Mouse (Mus musculus) mature B cell (primary cell): Measurements from ENCODE around the gene Ccr1.

Experiments
- in situ Hi-C: fragments of 300-500 bp; cut with MboI; formaldehyde crosslinking; loops from 2 replicates; pipeline ENCODE4 v1.14.3; 2019

The Ccr1 gene

DNA sequence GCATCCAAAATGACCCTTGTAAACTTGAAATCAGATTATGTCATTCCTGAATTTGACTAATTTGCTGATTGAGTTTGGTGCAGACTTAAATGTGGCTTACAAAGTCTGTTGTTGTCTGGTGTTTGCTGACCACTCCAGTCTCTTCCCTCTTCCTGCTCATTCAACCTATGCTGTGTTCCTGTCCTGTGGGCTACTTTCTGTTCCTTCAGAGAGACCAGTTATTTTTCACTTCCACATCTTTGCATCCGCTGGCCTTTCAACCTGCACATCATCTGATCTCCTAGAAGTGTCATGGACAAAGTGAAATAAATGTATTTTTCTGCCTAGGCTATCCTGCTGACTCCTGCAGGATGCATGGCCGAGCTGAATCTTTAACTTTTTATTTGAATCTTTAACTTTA is 14.9 kb downstream of the Ccr1 start:
- in situ Hi-C loops = no loop called here

DNA sequence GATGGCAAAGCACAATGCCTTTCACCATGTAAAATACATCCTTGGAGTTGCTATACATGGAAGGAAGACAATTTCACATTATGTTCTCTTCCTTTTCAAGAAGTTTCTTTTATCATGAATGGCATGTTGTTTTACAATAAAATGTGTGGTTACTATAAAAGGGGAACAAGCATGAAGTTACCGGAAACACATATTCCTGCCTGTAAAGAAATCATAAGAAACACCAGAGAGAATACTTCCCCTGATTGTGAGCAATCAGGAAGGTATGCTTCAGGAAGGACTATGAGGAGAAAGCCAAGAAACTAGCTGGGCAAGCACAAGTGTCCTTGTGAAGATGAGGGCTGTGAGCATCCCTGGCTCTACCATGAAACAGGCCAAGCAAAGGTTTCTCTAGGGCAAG is 17.3 kb downstream of the Ccr1 start:
- in situ Hi-C loops = no loop called here

DNA sequence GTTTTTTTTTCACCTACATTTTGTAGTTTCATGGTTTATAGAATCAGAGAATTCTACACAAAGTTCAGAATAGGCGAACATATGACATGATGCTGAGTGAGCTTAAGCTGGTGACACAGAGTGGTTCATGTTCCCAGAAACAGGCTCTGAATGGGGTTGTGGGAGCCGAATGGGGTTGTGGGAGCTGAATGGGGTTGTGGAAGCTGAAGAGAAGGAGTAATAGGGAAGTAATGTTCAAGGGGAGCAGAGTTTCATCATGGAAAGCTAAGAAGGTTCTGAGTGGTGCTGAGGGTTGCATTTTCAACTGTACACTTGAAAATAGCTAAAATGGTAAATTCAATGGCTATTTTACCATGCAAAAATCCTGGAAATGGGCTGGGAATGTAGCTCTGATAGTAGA is 19.1 kb downstream of the Ccr1 start:
- in situ Hi-C loops = no loop called here

DNA sequence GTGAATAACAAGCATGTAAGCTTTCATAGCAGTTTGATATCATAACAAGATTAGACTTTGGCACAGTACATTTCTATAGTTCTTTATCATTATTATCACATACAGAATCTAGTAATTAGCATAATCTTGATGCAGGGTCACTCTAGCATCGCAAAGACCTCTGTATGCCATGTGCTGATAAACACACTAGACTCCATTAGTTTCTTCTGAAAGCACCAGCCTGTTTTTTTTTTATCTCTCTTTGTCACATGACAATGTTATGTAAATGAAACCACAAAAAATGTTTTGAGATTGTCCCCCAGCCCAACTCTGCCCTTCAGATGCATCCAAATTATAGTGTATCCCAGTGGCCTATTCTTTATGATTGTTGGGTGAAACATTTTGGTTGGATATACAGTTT is 20.7 kb downstream of the Ccr1 start:
- in situ Hi-C loops = no loop called here

DNA sequence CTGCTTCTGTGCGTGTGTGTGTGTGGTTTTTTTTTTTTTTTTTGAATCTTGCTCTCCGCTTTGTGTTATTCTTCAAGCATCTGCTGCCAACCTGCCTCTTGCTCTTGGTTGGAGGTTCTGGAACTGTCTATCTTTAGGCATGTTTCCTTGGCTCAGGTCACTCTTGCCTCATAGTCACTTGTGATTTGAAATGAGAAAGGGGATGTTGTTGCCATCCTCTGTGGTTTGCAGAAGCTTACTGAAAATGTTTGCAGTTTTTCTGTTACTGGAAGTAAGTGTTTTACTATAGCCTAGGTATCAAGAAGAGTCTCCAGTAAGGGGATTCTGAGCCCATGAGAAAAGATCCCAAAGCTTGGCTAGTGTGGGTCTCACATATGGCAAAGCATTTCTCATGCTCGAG is 26.5 kb downstream of the Ccr1 start:
- in situ Hi-C loops = no loop called here

DNA sequence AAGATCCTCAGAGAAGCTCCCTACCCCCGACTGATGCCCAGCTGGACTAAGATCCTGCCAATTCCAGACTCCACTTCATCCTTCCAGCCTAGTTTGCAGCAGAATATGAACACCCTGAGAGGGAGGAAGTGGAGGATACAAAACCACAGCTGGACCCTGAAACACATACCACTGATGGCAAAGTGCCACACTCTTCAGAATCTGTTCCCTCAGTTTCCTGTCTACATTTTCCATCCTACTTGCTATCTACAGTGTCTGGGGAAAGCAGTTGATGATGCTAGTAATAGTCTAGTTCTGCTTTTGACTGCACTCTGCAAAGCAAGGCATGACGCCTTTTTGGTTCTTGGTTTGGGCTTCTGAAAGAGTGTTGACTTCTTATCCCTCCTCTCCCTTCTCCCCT is 27.2 kb downstream of the Ccr1 start:
- in situ Hi-C loops = no loop called here

DNA sequence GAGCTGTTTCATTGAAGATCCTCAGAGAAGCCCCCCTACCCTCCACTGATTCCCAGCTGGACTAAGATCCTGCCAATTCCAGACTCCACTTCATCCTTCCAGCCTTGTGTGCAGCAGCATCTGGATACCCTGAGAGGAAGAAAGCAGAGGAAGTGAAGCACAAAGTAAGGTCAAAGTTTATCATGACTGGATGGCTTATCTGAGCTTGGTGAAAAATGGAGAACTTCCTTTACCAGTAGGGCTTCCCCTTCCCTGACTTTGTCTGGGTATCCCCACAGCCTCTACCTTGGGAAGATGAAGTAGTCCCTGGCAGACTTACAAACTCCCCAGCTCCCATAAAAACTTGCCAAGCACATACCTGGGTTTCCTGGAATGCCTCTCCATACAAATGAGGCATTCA is 27.9 kb downstream of the Ccr1 start:
- in situ Hi-C loops = no loop called here

DNA sequence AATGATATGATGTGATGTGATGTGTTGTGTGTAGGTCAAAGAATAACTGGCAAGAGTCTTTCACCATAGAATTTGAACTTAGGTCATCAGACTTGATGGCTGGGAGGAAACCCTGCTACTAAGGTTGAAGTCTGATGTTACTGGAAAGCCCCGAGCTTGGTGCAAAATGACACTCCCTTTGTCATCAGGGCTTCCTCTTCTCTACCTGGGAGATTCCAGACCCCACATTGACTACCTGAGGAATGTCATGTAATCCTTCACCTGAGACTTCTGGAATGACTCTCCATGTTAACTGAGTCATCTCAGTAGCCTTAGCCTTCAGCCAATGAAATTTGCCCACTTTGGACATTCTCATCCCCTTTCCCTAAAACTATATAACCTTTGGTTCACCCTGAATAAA is 28.3 kb downstream of the Ccr1 start:
- in situ Hi-C loops = no loop called here

DNA sequence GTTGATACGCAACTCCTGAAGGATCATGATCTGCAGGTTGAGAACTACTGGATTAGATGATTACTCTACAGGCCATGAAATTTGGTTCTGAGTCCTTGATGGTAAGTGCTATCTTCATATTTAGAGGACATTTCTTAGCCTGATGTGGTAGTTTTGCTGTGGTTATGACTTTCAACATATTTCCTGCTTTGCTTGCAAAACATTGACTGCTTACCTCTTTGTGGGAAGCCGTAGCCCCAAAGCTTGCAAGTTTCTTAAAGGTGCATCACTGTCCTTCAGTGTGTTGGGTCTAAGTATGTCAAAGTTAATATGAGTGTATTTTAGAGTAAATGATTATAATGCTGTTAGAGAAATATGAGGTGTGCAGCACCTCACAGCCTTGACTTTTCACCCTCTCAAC is 30.5 kb downstream of the Ccr1 start:
- in situ Hi-C loops = no loop called here

DNA sequence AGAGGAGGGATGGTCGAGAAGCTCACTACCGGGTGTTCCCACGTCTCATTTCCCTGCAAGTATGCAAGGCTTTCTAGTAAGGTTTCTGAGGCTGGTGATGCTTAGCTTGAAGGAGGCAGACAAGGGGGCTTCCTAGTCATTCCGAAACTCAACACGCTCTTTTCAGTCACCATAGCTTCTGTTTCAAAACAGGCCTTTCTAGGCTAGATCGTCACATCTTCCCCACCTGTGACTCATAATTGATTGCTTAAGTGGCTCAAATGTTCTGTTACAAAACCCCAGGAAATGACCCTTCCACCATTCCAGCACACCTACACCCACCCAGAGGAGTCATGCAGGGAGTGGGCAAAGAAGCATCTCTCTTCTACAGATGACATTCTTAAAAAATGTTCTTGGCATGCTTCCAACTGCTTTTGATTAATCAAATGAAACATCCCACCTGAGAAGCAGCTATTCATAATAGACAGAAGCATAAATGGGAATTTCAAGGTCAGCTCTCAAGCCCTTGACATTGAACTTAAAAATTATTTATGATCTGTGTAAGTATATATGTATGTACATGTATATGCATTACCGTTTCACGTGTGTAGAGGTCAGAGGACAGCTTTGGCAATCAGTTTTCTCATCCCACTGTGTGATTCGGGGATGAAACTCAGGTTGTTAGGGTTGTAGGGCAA is 31.8 kb downstream of the Ccr1 start:
- in situ Hi-C loops = no loop called here

DNA sequence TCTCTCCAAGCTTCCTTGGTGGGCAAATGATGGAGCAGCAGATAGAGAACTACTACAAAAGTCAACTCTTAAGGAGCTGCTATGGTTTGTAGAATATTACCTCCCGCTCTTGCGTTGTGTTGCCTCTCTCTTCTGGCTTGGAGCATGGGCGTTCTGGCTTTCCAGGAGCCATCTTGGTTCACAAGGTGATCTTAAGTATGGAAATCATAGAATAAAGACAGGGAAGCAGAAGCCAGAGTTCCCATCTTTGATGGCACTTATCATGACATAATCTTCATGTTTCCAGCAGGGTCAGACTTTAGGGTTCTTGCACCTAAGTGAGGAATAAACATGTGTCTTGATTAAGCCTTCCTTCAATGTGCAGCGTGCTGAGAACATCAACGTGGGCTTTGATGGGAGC is 32.7 kb downstream of the Ccr1 start:
- in situ Hi-C loops = no loop called here

DNA sequence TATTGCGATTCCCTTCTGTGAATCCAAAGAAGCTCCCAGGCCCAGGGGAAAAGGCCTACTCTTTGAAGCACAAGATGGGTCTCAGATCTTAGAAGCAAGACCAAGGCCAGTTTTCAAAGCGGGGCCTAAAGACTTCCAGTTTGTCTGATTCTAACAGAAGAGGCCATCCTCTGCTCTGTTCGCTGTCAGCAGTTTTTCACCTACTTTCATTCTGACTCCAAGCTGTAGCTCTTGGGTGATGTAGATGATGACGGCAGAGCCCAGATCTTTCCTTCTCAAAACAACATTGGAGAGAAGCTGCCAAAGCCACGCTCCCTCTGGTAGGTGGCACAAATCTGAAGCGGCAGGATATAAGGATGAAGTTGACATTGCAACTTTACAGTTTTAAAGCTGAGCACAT is 33.1 kb downstream of the Ccr1 start:
- in situ Hi-C loops = no loop called here

DNA sequence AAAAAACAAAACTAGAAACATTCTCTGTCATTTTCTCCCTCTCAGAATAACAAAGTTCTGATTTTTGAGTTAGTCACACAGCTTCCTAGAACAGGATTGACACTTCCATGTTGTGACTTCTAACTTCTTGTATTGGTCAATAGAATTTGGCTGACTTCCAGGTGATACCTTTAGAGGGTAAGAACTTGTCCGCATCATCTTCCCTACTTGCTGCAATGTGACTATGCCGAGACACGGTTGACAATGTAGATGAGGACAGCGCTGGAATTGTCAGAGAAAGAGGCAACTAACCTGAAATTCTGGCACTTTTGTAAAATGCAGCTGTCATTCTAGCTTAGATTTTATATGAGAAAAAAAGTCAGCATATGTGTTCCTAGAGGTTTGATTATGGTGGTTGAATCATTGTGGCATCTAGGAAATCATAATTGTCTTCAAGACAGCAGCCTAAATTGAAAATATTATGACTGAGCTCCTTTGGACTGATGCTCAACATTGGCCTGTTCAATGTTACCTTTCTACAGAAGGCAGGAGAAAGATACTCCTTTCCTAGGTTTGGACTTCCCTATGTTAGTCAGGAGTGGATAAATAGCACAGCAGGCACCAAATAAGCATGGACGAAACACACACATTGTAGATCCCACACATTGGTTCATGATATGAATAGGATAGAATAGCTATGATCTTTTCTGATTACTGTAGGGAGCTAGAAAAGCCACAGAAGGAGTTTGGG is 34.6 kb downstream of the Ccr1 start:
- in situ Hi-C loops = no loop called here

DNA sequence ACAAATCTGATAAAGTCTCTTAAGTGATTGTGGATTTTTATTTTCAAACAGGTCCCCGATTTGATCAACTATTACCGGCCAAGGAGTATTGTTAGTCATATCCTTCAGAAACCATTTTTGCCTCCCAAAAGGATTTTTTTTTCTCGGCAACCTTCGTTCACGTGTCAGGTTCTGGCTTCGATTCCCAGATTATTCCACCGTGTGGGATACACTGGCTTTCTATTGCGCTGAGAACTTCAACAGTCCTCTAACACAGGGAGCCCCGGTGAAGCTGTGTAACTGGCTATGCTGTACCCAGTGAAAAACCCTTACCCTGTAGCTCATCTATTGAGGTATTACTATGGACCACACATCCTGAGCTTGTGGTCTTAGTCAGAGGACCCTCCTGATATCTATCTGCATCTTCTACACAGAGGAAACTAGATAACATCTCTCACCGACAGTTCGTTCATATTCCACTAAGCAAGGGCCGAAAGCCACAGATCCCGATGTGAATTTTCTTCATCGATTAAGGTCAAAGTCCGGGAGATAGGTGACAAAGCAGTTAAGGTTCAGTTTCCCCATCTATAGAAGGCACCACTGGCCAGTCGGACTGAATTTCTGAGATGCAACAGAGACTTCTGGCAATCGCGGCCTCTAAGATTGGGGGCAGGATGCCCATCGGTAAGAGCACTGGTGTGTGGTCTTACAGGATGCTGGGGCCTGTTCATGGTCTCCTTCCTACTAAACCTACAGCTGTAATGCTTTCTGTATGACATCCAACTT is 35.4 kb downstream of the Ccr1 start:
- in situ Hi-C loops = no loop called here

DNA sequence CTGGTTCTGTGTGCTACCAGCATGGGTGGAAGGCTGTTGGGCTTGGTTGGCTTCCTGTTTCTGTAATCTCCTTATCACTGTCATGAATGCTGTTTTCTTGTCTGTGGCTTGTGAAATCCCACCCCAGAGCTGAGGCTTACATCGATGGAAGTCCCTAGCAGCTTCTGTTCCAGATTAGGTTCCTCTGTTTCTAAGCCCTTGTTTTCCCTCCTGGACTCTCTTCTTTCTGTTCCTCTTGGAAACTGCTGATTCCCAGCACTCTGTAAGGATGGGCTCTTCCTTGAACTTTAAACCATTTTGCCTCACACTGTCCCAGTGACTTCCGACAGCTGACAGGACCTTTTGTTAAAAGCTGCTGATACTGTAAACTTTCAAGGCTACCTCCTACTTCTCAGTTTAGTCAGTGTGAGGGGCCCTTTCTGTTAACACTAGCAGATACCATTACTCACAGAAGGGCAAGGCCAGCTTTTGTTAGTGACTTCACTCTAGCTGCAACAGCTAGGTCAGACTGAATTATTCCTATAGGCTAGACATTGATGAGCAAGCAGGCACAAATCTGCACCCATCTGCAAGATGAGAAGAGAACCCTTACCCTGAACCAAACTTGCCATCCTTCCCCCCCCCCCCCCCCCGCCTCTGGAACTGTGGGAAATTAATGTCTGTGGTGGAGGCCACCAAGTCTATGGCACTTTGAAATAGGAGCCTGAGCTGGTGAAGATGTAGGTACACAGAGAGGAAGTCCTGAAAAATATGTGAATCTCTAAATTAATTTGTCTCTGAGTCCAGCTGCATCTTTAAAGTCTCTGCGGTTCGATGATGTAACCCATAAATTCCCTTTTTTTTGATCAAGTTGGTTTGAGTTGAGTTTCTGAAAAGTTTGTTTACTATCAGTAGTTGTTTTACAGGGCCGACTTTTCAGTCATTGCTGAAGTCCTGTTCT is 36.5 kb downstream of the Ccr1 start:
- in situ Hi-C loops = no loop called here

DNA sequence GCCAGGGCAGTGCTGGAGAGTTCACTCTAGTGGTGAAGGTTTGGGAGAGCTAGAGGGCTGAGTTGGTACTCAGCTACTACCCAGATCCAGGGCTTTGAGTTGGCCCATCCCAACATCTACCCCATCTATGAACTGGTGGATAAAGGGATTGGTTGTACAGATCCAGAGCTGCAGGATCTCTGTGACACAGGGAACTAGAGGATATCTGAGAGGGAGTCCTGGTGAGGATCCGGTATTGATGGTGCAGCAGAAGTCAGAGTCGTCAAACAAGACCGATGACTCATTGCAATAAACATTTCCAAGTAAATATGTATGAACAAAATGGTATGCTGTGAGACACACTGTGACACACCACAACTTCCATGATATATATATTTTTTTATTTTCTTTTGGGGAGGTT is 37.6 kb downstream of the Ccr1 start:
- in situ Hi-C loops = no loop called here

DNA sequence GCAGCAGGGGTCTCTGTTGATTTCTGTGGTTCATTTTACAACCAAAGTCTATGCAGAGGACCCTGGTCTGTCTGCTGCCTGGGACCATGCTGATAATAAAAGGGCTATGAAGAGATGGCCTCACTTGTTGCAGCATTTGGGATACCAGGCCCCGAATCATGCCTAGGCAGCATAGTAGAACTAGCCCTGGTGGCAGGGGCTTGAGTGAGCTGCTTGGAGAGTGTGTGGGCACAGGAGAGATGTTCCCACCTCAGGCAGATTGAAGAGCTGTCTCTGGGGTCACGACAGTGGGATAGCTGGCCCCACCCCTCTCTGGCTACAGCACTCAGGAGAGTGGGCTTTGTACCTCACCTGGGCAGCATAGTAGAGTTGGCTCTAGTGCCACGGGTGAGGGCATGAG is 38.0 kb downstream of the Ccr1 start:
- in situ Hi-C loops = no loop called here

DNA sequence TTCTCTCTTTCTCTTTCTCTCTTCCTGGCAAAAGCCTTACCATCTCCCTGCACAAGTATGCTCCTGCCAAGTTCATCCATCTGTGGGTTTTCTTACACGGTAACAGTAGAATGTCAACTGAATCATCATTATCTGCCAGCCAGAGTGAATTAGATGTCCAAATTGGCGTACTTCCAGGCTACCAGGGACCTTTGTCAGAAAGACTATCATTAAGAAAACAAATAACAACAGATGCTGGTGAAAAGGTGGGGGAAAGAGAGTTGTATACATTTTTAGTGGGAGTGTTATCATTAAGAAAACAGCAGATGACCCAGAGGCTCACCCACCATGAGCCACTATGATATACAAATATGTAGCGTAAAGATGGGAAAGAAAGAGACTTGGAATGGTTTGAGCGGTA is 38.6 kb downstream of the Ccr1 start:
- in situ Hi-C loops = no loop called here

DNA sequence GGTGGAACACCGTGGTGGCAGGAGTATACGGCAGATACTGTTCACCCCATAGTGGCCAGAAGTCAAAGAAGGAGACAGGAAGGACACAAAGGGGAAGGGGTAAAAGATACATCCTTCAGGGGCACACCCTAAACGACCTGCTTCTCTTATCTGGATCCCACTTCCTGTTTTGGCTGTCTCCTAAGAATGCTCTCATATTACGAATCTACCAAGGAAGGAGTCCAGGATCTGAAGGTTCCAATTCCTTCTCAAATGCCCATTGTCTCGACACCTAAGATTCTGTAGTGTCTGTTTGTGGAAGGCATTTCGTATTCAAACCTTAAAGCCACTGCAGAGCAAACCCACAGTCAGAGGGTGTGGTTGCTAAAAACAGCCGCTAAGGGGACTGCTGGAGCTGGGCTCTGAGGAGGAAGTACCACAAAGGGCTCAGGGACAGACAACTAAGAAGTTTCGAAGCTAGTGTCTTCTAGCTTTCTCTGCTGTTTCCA is 39.7 kb downstream of the Ccr1 start:
- in situ Hi-C loops = no loop called here

DNA sequence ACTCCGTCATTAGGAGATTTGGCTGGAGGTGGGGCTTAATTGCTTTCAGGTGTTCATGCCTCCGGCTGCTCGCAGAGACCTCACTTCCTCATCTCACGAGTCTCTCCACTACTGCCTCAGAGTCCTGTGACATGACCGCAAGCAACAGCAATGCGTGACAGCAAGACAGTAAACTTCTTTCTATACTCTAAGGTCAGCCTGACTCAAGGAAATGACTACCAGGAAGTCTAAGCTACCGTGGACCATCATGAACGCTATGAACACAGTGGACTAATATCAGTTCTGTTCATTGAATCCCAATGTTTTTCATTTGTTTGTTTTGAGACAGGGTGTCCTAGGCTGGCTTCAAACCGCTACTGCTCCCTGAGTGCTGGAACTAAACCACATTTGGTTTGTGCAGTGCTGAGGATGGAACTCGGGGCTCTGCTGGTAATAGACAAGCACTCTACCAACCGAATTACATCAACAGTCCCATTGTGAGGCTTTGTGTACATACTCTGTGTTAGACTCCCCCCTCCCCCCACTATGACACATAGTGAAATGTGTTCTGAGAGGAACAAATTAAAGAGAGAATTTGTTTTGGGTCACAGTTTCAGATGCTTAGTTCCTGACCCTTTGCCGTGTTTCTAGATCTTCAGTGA is 40.3 kb downstream of the Ccr1 start:
- in situ Hi-C loops = no loop called here

DNA sequence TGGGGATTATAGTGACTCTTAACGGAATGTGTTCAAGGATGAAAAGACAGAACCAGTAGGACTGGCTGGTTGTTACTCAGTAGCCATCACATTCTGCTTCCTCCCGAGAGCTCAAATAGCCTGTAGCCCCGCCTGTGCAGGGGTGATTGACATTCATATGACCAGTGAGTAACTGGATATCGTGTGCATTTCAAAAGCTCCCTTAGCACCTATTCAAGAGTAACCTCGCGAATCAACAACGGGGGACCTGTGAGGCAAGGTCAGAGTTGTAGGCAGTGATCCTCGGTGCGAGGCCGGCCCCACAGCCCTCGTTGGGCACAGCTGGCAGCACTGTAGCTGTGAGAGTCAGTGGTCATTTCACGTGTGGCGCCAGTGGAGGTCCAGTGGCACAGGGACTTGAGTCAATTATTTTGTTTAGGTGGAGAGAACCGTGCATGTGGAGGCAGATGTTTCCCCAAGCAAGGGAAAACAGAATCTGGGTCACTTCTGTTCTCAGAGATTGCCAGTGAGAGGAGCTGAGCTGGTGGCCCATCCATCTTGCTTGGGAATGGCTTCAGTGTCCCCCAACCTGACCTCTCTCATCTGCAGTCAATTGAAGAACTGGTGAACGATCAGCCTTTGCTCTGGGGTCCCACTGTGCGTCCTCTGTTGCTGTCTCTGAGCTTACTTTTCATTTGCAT is 41.1 kb downstream of the Ccr1 start:
- in situ Hi-C loops = no loop called here
